Mouse (Mus musculus) telencephalon, adult 2 months (tissue): ENCODE measurements around the gene Git2.

Experiments used
- DNase-seq: peaks from one replicate; pipeline ENCODE4 v3.0.0-alpha.2; 2011; ENCODE audit warnings: low read depth, low spot score

Git2 gene

DNA sequence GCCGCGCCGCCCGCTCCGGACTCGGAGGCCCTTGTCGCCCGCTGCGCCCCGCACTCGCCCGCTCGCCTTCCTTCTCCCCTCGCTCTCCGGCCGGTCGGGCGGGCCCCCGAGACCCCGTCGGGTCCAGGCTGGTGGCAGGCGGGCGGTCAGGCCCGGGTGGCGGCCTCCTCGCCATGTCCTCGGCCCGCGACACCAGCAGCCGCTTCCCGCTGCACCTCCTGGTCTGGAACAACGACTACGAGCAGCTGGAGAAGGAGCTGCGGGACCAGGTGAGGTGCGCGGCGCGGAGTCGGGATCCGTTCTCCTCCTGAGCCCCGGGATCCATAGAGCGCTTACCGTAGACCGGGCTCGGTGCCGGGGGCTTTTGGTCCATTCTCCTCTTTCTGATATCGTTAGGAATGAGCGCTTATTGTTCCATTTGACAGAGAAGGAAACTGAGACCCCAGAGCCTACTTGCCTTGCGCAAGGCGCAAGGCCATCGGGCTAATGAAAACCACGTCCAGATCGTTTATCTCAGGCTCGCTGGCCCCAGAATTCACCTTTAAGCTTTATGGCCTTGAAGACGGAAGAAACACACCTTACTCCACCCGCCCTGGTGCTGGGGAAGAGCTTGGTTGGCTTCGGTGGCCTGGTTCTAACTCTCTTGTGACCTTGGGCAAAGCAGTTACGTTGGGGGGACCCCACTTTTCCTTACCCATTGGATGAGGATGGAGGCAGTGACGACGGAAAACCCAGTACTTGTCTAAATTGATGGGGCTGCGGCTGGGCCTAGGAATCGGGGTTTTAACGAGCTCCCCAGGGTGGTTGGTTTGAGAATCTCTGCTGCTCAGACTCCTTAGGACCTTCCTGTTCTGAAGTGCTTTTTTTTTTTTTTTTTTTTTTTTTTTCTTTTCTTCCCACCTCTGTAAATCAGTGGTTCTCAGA, at the start of gene Git2:
Gene Git2 (minus strand): TSS at position 462 of the 924 bp plus-strand sequence.
- no peak for DNase-seq

GRCm38 (mm10) chr5:114824197-114824596, 48.9 kb upstream of the Git2 start:
- no peak for DNase-seq

DNA sequence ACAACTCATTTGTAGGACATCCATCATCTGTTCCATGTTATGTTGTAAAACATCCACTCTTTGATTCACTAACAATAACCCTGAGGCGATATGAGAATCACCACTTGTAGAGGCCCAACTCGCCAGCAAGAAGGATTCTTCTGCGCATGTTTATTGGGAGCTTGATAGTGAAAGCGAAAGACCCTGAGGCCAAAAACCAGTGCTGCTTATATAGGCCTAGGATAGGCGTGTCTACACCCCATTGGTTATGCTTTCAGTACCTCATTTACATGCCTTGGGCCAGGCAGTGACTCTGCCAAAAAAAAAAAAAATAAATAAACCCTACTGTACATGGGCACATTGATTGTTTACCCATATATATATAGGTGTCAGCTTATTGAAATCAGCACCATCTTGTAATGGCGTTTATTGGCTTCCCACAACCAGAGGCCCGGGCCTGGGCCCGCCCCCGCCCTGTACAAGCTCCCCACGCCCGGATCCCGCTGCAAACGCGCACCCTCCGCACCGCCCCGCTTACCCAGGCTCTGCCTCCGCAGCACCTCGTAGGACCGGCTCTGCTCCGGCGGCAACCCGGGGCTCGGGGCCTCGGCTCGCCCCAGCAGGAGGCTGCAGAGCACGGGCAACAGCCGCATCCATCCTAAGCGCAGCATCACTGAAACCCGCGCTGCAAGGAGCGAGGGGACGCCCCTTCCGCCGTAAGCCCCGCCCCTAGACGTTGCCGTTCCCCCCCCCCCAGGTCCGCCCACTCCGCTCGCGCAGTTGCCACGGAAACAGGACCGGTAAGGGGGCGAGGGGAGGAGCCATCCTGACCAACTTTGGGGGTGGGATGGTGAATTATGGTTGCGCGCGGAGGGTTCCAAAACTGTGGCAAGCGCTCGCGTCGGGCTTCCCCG, 47.7 kb upstream of the Git2 start, which contains the start of gene 1500011B03Rik:
Gene 1500011B03Rik (minus strand): TSS at position 673 of the 893 bp plus-strand sequence.
- peak; percentile 64 for DNase-seq

DNA sequence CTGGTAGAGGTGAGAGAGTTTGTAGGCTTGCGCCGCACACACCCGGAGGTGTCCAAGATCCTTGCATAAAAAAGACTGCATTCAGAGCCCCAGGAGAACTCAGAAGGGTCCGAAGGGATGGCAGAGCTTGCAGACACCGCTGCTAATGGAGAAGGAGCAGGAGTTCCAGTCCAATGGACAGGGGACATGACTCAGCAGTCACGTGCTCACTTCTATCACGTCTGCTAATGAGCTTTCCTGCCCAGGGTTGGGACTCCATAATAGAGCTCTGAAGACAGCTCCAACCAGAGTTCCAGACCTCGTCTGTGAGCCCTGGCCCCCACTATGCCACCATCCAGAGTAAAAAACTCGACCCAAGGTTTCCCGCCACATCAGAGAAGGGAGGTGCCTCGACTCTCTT, 42.8 kb upstream of the Git2 start:
- no peak for DNase-seq

GRCm38 (mm10) chr5:114816599-114816998, 41.3 kb upstream of the Git2 start:
- DNase-seq: no peak

GRCm38 (mm10) chr5:114813525-114814181, 38.3 kb upstream of the Git2 start:
- peak; percentile 90 for DNase-seq

DNA sequence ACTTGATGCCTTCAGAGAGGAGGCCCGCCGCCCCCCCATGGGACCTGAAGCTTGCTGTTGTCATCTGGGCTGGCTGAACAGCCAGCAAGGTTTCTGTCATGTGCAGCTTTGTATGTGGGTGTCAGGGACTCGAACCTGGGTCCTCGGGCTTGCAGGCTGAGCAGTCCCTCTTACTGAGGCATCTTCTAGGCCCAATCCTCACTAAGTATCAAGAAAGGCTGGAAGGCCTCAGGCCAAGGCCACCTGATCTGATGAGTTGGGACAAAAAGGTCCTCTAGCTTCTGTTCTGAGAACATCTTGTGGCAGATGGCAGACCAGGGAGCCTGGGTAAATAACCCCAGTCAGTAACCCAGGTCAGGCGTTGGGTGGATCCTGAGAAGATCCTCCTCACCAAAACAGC, 34.5 kb upstream of the Git2 start:
- DNase-seq: no peak

GRCm38 (mm10) chr5:114809181-114809756, 34.0 kb upstream of the Git2 start:
- no peak for DNase-seq

- DNase-seq: no peak
Measured at GRCm38 (mm10) chr5:114808385-114808784, 33.1 kb upstream of the Git2 start.

GRCm38 (mm10) chr5:114807893-114808292, 32.6 kb upstream of the Git2 start:
- DNase-seq: no peak

- no peak for DNase-seq
Measured at GRCm38 (mm10) chr5:114807468-114807867, 32.2 kb upstream of the Git2 start.

- no peak for DNase-seq
Measured at GRCm38 (mm10) chr5:114807063-114807462, 31.7 kb upstream of the Git2 start.

DNA sequence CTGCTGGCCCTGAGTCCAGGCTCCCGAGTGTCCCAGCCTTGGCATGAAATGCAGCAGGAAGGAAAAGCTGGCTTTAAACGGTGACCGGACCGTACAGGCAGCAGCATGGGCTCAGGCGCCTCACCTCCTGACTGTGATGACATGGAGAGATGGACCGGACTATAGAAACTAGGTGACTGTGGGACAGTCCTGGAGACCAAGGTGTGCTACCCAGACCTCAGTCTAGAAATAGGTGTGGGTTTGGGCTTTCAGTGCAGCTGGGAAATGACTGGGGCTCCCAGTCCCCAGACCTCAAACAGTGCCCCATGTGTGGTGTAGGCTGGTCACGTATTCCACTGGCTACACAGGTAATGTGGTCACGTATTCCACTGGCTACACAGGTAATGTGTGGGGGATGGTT, 31.3 kb upstream of the Git2 start:
- no peak for DNase-seq

GRCm38 (mm10) chr5:114805436-114806350, 30.4 kb upstream of the Git2 start:
- no peak for DNase-seq

- no peak for DNase-seq
Measured at GRCm38 (mm10) chr5:114804958-114805357, 29.6 kb upstream of the Git2 start.

- no peak for DNase-seq
Measured at GRCm38 (mm10) chr5:114804335-114804734, 29.0 kb upstream of the Git2 start.

- no peak for DNase-seq
Measured at GRCm38 (mm10) chr5:114803231-114803630, 27.9 kb upstream of the Git2 start.

DNA sequence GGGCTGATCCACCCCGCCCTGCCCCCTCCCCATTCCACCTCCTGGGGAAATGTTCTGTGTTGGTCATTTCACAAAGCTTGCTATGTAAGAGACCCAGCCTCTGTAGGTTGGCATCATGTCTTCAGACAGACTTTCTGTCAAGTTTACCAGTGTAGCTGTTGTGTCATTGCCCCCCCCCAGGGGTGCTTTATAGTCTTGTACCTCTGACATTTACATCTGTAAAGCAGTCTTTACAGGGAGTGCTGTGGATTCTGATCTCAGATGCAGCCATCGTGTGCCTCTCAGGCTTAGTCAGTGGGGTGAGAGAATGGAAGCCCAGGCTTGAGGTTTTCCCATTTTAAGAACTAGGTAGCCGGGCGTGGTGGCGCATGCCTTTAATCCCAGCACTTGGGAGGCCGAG, 26.5 kb upstream of the Git2 start:
- DNase-seq: no peak

DNA sequence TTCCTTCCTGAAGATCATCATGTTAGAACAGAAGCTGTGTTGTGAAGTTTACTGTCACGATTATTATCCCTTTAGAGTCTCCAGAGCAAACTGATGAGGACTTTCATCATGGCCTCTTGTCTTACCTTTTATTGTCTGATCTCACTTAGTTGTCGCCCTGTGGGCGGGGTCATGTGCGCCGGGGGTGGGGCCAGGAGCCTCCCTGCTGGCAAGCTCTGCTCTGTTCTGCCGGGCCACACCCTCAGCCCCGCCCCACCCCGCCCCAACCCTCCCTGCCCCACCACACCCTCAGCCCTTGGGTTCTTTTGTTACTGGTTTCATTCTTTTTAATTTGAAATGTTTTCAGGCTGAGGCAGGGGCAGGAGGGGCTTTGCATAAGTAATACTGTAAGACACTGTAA, 25.7 kb upstream of the Git2 start:
- no peak for DNase-seq

DNA sequence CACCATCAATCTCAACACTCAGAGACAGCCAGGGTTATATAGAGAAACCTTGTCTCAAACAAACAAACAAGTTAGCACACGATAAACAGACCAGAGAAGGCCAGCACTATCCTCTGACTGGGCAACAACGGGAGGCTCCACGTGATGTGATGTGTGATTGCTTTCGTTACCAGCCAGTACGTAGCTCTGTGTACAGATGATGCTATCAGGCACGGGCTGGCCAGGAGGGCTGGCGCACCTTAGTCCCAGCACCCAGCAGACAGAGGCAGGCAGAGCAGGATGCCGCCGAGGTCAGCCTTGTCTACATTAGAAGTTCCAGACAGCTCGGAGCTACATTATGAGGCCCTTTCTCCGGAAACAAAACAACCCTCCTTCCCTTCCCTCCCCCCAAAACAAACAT, 24.5 kb upstream of the Git2 start:
- DNase-seq: no peak
